Mouse (Mus musculus): ENCODE data around the gene Mylk2.

Mylk2 gene

DNA sequence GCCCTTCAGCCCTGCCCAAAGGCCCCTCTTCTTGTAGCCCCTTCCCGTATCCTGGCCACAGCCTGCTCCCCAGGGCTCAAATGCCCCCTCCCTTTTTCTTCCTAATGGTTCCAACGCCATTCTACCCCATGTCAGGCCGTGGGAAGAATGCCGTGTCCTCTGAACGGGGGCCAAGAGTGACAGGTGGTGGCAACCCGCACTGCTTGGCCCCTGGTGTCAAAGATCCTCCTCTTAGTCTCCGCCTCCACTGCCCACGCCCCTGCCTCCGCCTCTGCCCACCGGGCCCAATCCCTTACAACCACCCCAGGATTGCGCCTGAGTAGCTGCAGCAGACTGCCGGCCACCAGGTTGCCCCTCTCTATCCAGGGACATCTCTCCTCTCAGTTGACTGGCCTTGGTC is at the start of gene Mylk2:
Mylk2 (plus strand) TSS at position 322 of the 400 bp plus-strand sequence.
- no peak for DNase-seq

DNA sequence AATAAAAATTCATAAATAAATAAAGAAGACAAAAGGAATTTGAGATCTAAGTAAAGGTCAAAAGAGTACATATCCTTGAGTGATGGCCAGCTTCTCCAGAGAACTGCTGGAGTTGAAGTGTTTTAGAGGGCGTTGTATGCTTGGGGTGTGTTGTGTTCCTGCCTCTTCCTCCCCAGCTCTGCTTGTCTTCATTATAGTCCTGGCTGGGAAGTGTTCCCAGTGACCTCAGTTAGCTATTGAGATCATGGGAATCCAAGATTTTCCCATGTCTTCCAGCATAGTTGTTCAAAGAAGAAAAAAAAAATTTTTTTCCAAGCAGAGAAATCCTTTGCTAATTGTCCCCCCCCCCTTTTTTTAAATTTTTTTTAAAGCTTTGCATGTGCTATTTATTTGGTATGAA is 49.3 kb upstream of the Mylk2 start:
- DNase-seq: no peak

DNA sequence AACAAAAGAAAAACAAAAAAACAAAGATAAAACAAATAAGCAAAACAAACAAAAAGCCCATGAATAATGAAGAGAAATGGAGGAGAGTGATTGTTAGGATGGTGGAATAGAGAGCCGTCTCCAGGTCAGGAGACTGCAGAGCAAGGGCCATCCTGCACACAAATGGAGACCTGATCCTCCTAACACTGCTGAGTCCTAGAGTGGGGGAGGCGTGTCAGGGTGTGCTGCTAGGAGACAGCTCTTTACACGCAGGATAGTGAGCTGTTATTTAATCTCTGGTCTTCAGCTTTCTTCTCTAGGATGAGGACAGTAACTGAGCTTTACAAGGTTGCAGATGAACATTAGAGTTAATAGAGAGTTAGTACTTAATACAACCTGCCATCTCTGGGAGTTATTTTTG is 48.5 kb upstream of the Mylk2 start:
- DNase-seq: no peak

DNA sequence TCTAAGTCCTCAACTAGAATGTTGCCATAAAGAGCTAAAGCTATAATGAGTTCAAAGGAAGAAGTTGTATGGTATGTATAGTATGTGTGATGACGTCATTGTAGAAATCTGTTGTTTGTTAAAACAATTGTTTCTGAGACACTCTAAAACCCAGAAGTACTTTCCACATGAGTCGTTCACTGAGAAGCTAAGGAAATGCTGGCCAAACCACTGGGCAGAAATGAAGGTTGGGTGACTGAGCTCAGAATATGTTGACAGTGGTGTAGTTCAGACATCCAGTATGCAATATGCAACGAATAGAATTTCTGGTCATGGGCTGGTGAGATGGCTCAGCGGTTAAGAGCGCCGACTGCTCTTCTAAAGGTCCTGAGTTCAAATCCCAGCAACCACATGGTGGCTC is 47.8 kb upstream of the Mylk2 start:
- no peak for DNase-seq

DNA sequence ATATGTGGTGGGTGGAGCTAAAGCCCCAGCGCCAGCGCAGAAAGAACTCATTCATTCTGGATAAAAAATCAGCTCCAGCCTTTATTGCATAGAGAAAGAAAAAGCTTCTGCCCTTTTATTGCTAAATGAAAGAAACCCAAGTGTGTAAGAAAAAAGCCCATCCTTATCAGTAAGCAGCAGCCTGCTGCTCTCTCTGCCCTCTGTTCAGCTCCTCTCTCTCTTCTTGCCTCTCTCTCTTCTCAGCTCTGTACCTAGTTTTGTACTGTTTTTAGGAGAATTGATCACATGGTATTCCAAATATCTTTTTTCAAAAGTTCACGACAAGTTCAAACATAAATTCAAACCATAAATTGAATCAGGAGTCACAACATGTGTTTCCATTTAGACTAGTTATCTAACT is 32.9 kb upstream of the Mylk2 start:
- no peak for DNase-seq

DNA sequence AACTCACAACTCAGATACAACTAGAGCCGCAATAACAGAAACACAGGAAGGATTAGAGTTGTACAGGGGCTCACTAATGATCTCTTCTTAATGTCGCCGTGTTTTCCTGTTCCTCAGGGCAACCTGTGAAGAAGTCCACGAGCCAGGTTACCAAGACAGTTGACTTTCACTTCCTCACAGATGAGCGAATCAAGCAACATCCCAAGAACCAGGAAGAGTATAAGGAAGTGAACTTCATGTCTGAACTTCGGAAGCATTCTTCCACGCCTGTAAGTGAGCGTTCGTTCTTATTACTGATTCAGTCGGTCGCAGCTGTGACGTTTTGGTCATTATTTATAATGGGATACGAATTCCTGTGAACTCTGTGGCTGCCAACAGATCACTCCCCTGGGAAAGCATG is 30.3 kb upstream of the Mylk2 start:
- no peak for DNase-seq

DNA sequence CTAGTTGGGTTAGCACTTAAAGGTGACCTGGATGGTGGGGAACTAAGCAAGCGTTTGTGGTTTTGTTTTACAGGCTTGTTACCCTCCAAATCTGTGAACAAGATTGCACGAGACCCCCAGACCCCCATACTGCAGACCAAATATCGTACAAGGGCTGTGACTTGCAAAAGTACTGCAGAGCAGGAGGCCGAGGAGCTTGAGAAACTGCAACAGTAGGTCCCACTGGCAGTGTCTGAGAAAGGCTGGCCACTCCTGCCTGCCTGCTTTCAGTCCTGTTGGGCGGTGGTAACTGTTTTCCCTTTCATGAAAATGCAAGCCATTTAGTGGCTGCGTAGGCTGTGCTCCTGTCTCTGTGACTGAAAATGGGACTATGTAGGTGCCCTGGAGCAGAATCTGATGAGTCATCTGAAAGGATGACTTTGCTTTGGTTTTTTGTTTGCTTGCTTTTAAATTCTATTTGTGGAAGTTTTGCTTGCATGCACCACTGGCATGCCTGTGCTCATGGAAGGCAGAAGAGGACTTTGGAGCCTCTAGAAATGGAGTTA is 27.0 kb upstream of the Mylk2 start:
- no peak for DNase-seq

DNA sequence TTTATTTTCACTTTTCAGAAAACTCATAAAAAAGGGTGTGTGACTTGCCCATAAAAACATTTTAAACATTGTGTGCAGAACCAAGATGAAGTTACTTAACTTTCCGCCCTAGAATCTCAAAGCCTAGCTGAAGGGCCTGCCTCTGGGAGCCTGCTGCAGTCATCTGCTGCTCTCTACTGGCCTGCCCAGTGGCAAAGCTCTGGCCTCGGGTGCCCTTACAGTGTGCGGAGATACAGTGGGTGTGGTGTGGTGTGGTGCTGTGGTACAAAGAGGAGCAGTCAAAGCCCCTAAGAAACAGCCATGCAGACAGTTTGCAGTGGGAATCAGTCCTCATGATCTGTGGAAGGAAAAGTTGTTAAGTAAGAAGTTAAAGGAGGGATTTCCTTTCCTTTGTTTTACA is 23.9 kb upstream of the Mylk2 start:
- no peak for DNase-seq

DNA sequence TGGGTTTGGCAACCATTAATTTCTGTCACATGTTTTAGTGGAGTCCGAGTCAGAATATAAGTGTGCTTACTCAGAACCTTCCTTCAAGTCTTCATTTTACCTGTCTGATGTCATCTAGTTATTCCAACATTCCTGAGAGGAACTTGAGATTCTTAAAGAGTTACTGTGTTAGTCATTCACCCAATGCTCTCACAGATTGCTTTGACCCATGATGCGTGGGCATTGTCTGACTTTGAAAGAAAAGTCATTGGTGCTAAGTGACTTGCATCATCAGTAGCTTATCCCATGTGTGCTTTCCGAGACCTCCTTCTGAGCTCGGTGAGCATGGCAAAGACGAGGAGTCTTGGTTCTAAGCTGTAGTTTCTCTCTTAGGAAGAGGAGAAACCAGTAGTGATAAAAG is 22.4 kb upstream of the Mylk2 start:
- no peak for DNase-seq

DNA sequence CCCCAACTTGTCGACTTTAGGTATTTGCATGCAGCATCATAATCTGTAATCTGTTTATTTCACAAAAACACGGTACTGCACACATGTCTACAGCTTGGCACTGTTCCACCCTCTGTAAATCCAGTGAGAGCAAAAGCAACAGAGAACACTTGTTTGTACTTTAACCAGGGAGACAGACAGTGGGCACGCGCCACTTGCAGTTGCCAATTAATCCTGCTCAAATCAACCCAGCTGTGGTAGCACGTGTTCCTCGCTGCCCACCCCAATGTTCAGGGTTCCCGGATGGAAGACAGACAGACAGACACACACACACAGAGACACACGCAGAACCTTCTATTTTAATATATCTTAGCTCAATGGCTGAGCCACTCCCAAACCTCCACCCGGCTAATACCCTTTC is 15.3 kb upstream of the Mylk2 start:
- DNase-seq: no peak

DNA sequence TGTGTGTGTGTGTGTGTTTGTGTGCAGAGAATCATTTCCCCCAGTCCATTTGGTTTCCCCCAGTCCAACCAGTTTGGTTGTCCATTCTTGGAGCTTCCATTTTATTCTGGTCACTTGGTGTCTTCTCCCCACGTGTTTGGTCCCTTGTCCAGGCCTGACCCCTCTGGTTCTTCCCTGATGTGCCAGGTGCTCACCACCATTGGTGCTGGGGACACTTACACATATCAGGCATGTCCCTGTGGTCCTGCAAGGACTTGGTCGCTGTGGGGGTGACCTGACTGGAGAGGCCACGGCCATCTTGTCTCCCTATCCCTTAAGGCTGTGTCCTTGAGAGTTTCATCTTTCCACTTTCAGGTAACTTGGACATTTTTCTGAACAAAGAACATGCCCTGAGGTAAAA is 14.2 kb upstream of the Mylk2 start:
- DNase-seq: no peak

DNA sequence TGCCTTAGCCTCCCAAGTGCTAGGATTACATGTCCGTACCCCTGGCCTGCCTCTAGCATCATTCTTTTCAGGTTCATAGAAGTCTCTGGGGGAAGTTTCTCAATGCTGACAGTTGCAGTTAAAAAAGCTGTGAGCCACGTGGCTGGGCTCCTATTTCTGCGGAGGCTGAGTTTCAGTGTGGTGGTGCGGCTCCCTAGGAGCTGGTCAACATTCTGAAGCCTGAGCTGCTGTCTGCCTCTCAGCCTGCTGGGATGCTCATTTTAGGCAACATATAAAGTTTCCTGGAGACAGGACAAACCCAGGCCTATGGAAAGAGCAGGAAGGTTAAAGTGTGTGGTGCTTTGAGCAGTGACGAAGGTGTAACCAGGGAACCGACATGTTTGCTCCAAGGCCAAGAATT is 12.1 kb upstream of the Mylk2 start:
- DNase-seq: no peak

DNA sequence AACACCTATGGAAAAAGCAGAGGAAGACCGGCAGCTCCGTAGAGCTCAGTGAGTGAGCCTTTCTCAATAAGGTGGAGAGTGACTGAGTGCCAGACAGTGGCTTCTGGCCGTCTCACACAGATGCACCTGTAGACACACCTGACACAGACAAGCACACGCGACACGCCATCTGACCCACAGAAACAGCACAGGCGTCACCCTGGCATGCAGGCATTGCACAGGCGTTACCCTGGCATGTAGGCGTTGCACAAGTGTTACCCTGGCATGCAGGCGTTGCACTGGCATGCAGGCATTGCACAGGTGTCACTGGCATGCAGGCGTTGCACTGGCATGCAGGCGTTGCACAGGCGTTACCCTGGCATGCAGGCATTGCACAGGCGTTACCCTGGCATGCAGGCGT is 9.9 kb upstream of the Mylk2 start:
- no peak for DNase-seq

DNA sequence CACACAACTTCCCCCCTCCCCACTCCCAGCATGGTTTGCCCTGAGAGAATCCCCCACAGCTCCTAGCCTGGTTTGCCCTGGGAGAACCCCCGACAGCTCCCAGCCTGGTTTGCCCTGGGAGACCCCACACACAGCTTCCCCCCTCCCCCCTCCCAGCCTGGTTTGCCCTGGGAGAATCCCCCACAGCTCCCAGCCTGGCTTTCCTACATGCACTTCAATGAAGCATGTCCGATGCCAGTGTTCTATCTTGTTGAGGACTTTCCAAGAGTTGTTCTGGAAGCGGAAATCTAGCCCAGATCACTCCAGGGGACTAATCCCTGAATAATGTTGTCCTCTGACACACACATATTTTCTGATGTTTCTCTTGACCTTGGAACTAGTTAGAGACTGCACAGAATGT is 8.5 kb upstream of the Mylk2 start:
- DNase-seq: no peak

DNA sequence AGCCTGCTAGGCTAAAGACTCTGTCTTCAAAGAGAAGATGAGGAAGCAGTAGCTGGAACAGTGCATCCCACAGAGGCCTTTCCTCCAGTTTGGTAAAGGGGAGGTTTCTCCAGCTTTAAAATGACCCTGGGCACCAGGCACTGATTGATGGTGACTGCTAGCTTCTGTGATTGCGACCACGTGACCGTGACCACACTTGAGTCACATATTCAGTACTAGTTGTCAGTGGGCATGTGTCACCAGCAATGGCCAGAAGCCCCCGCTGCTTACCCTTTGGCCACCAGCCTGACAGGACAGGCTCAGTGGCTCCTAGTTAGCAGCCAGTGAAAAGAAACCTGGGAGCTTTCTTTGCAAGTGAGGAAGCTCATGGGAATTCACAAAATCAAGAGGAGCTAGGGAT is 7.6 kb upstream of the Mylk2 start:
- DNase-seq: no peak

DNA sequence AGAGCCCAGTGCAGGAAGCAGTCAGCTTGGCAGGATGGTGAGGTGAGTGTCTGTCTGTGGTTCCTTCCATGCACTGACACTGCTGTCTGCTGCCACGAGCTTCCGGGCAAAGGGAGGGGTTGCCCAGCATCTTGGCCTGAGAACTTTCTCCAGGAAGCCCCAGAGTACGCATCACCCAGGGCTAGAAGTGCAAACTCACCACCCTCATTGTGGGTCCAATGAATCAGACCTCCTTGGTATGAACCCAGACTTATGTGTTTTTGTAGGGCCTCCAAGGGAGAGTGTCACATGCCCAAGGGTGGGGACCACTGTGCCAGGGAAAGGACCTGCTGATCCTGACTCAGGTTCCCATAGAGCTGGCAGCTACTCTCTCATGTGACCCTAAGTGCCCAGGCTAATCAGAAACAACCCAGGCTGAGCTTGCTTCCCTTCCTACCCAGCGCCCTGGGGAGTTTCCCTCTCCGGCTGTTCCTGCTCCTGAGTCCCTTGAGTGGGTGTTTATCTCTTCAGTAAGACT is 7.0 kb upstream of the Mylk2 start:
- no peak for DNase-seq

DNA sequence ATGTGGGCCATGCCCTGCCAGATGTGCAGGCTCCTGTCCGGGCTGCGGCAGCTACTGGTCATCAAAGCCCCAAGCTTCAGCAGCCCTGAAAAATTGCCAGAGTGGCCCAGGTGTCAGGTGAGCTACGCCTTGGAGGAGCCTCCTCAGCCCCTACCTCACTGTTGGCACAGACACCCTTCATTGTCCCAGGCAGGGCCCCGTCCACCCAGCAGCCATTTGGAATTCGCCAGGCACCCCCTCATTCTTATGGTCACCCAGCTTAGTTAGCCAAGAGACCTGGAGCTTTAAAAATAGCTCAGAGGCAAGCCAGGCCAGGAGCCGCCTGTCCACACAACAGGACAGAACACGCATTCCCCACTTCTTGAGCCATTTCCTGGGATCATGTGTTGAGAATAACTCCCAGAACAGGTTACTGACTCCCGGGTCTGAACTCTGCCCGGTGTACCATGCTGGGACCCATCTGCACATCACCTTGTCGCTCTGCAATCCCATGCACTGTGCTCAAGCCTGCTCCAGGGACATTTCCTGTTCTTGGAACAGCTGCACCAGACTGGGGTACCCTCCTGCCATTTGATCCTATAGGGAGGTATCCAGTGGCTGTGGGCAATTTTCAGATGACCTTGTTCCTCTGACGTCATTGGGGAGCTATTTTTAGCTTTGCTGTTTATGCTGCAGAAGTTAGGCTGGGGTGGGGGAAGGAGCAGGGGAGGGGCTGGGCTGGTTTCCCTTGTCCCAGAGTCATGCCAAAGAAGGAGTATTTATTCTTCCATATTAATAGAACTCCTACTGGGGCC is 5.9 kb upstream of the Mylk2 start:
- no peak for DNase-seq

DNA sequence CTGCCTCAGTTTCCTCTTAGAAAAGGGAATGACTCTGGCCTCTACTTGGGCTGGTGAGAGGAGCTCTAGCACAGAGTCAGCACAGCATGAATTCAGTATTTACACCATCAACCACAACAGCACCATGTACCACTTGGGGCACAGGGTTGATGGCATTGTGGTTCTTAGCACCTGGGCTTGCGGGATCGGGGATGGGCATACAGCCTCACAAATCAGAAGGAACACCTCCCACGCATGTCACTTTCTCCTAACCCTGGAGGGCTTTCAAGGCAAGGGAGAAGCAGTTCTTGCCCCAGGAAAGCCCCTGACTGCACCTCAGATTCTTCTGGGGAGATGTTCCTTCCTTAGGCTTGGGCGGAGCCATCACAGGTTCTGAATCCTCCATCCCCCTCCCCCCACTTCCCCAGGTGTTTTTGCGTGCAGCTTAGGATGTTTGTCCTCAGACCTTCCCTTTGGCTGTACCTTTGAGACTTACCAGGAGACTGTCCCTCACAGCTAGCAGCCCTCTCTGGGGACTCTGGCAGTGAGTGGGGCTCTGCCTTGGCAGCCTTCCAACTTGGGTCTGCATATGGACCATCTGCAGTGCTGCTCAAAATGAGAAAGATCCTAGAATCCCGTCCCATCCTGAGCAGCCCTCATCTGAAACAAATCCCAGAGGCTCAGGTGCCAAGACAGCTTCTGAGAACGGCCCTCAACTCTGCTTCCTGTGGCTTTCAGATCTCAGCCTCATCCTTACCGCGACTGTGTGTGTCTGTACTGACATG is 4.7 kb upstream of the Mylk2 start:
- no peak for DNase-seq

DNA sequence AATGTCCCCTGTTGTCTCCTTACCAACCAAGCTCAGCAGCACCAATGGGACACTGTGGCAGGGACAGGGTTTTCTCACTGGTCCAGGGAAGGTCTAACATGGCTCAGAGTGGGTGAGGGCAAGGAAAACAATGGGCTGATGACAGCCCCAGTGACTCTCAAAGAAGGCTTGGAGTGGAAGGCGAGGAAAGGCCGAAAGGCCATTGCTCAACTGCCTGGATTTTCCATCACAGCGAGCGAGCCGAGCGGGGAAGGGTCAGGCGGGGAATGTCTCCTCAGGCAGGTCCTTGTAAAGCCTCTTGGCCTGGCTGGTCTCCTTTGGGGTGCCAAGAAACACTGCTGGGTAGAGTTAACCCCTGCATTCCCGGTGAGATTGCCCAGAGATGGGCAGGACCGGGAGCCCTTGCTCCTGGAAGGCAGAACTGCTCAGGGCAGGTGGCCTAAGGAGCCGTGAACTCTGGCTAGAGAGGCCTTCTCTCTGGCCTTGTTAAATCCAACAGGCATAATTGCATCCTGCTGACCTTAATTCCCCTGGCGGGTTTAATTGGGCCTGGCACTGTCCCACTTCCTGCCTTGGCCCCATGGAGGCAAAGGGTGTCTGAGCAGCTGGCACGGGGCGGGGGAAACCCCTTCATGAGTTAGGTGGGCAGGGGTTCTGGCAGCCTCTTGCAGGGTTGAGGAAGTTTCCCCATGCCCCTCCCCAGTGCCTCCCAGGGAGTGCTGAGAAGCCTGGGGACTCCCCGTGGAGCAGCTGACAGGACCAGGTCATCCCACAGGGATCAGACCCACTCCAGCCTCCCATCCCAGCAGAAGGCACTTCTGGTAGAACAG is 3.8 kb upstream of the Mylk2 start:
- DNase-seq: no peak

DNA sequence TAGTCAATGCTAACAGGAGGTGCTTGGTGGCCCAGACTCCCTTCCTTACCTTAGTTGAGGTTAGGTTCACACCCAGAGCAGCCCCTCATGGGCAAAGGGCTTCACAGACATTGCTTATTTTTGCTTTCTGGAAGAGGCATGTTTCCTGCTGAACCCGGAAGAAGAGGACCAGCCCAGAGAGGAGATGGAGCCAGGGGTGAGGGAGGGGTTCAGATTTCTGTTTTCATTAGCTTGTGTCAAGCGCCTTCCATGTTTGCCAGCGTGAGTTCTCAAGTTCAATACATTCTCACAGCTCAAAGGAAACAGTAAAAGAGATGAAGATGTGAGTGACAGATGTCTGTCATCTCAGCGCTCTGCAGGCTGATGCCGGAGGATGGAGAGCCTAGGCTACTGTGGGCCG is 1.3 kb upstream of the Mylk2 start:
- no peak for DNase-seq

DNA sequence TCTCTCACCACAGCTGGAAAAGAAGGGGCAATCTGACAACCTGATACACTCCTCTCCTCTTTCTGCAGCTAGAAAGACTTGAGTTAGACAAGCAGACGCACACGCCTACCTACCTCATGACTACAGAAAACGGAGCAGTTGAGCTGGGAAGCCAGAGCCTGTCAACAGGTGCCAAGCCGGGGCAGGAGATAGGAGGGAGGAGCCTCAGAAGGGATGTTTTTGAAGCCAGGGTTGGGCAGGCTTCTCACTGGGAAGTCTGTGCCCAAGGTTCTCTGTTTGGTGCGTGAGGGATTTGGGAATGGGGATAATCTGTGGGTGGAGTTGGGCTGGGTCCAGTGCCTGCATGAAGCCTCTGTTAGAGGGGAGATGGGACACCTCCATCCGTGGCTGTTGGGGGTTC is 280 bp downstream of the Mylk2 start:
- no peak for DNase-seq

DNA sequence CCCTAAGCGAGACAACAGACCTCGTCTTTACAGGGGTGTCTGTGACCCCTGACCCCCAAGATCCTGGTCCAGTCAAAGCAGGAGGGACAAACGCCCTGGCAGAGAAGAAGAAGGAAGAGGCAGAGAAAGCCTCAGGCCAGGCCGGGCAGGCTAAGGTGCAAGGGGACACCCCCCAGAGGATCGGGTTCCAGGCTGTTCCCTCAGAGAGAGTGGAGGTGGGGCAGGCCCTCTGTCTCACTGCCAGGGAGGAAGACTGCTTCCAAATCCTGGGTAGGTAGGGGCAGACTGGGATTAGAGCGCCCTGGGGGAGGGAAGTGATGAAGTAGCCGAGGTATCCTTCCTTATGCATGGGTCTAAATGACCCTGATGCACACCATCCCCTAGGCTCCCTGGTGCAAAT is 2.3 kb downstream of the Mylk2 start:
- no peak for DNase-seq

All from spleen, adult 18-20 months (tissue).